Mouse (Mus musculus) lung, postnatal 10 days (tissue): ENCODE data around the gene 1520401A03Rik.

ENCODE experiments used
- DNase-seq: peaks from one replicate; pipeline ENCODE4 v3.0.0; 2021

1520401A03Rik gene

DNA sequence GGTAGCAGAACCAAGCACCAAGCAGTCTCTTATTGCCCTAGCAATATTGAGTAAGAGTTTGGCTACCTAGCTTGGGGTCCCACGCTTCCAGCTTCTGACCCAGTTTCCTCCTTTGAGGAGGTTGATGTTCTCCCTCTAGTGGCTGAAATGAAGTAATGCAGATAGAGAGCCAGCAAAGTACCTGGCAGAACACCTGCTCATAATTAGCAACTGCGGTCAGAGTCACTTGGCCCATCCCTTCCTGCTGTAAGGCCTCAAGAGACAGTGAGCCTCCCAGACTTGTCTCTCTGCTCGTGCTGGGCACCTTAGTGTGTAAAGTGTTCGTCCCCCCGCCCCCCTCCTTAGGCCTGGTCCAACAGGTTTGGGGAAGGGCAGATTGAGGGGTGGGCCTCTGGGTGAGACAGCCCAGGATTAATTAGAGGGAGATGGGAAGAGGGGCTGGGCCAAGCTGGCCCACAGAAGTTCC lies 58.0 kb downstream of the 1520401A03Rik start:
- DNase-seq: peak; percentile 27

GRCm38 (mm10) chr17:23661526-23661925 lies 61.1 kb downstream of the 1520401A03Rik start:
- peak; percentile 36 for DNase-seq

GRCm38 (mm10) chr17:23660876-23661200 lies 61.7 kb downstream of the 1520401A03Rik start:
- DNase-seq: peak; percentile 18

- DNase-seq: peak; percentile 77
Observed at GRCm38 (mm10) chr17:23660117-23660875, 62.3 kb downstream of the 1520401A03Rik start, which contains the start of gene Bicdl2. Gene Bicdl2 (plus strand): TSS chr17:23660506.

DNA sequence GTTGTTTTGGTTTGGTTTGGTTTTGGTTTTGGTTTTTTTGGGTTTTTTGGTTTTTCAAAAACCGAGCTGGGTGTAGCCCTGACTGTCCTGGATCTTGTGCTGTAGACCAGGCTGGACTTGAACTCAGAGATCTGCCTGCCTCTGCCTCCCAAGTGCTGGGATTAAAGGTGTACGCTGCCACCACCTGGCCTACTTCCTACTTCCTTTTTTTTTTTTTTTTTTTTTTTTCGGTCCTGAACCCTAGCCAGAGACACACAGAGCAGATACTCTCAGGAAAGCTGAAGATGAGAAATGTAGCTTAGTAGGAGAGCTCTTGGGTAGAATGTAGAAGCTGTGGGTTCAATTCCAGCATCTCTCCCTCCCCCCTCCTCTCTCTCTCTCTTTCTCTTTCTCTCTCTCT lies 64.1 kb downstream of the 1520401A03Rik start:
- DNase-seq: no peak
